In the genomic region with DNA sequence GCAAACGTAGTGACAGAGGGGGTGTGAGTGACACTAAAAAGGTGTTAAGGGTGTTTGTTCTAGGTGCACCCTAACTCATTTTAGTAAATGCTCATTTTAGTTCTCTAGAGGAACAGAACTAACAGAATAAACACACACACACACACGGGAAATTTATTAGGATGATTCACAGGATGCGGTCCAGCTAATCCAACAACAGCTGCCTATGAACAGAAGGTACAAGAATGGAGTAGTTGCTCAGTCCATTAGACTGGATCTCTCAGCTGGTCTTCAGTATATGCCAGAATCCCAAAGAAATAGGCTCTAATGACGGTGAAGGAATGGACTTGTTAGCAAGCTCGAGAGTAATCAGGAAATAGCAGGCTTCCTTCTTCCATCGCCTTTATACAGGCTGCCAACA, we compare ENCODE assay signal across 17 mouse cellular contexts.
DNase-seq lines count a peak whose midpoint lies in the region; TF ChIP-seq lines count a peak whose summit lies in the region.
"Had no signal": no experiment of that assay in that cellular context is flagged by ENCODE, and none has a peak within 500 bp of the region (broad histone marks: within the 10 kb centered on the region; RNA-seq: fewer than 3 reads in every experiment).

No protein-coding gene starts in this region.

- no peak overlapping the region for H3K4me3 ChIP-seq in C2C12 (ENCODE audit: insufficient read depth, poor library complexity, severe bottlenecking)
- H3K4me3 ChIP-seq in myocyte = no peak overlapping the region

- H3ac ChIP-seq in C2C12 (ENCODE audit: control insufficient read depth, insufficient read length, low read depth) (no peak overlapping the region), myocyte (ENCODE audit: control insufficient read depth, insufficient read length) (no peak overlapping the region)

- H3K27me3 ChIP-seq in C2C12 (ENCODE audit: control insufficient read depth, insufficient read depth, insufficient read length) (no peaks in the 10 kb centered on the region), myocyte (ENCODE audit: control insufficient read depth, insufficient read depth, insufficient read length) (no peaks in the 10 kb centered on the region)
- H3K27me3 ChIP-seq: CH12.LX had no signal

- TF ChIP-seq POLR2A in myocyte (IDR thresholded peaks at IDR 0.05; ENCODE audit: insufficient read length, low read depth) = no peak

- no peaks in the 10 kb centered on the region for H3K79me3 ChIP-seq in C2C12 (ENCODE audit: low read depth)

- no peak for TF ChIP-seq CTCF in C2C12 (IDR thresholded peaks at IDR 0.05; ENCODE audit: control insufficient read depth, insufficient read depth, insufficient read length)

- H3K36me3 ChIP-seq in C2C12 (ENCODE audit: control insufficient read depth, insufficient read depth) (no peaks in the 10 kb centered on the region), myocyte (ENCODE audit: control insufficient read depth, insufficient read depth) (no peaks in the 10 kb centered on the region)
- H3K36me3 ChIP-seq: G1E had no signal

- H3K79me2 ChIP-seq in C2C12 (ENCODE audit: control insufficient read depth, insufficient read depth) (no peaks in the 10 kb centered on the region), myocyte (ENCODE audit: control insufficient read depth, insufficient read depth) (no peaks in the 10 kb centered on the region)

- no peak for DNase-seq in spleen, adult 12 weeks (ENCODE audit: low spot score)
- no peak for DNase-seq in frontal cortex, adult 2 months (ENCODE audit: extremely low spot score in 1 of 2, low spot score in 1 of 2)
- DNase-seq: adrenal gland, adult 2 months; adrenal gland, adult 8-10 months; adrenal gland, postnatal 10 days; adrenal gland, postnatal 14 days; adrenal gland, postnatal 25 days; adrenal gland, postnatal 36 days; B cell, adult 2 months; cerebellum, adult 11 months; cerebellum, adult 11-12 months; cerebellum, adult 18-20 months; cerebellum, adult 2 months had no signal

- no peak overlapping the region for H3K4me2 ChIP-seq in myocyte (ENCODE audit: low read depth)

TF ChIP-seq in C2C12, 6 proteins besides CTCF, POLR2A, EP300 and RAD21:
- TF ChIP-seq FOSL1 (IDR thresholded peaks at IDR 0.05; ENCODE audit: insufficient read depth, low read length, poor library complexity, severe bottlenecking) (no peak), MYOG (IDR thresholded peaks at IDR 0.05; ENCODE audit: control insufficient read depth, extremely low read depth, insufficient read length) (no peak), CEBPB (IDR thresholded peaks at IDR 0.05; ENCODE audit: low read depth) (no peak), MYOD1 (IDR thresholded peaks at IDR 0.05; ENCODE audit: control insufficient read depth, insufficient read length, low read depth) (peak; percentile 89), USF1 (IDR thresholded peaks at IDR 0.05; ENCODE audit: low read depth) (no peak), MAX (IDR thresholded peaks at IDR 0.05) (no peak)

TF ChIP-seq in myocyte, 11 proteins besides CTCF, POLR2A, EP300 and RAD21:
- TF ChIP-seq TCF3 (IDR thresholded peaks at IDR 0.05; ENCODE audit: insufficient read length, low read depth) (no peak), MAX (IDR thresholded peaks at IDR 0.05; ENCODE audit: low read depth) (no peak), E2F4 (IDR thresholded peaks at IDR 0.05; ENCODE audit: insufficient read depth) (no peak), MYOD1 (IDR thresholded peaks at IDR 0.05; ENCODE audit: control insufficient read depth in 1 of 3, insufficient read length in 2 of 3, low read depth in 2 of 3) (peak in 2 of 3 experiments; percentile 72 to 83), SRF (IDR thresholded peaks at IDR 0.05; ENCODE audit: control insufficient read depth, insufficient read length, low read depth) (no peak), TCF12 (IDR thresholded peaks at IDR 0.05; ENCODE audit: insufficient read depth, poor library complexity, severe bottlenecking) (peak; percentile 60), CEBPB (IDR thresholded peaks at IDR 0.05; ENCODE audit: insufficient read depth, poor library complexity, severe bottlenecking) (no peak), MYOG (IDR thresholded peaks at IDR 0.05; ENCODE audit: control insufficient read depth in 1 of 3, insufficient read depth in 1 of 3, insufficient read length in 2 of 3, low read depth in 2 of 3) (peak in 2 of 3 experiments; percentile 34 to 89), USF1 (IDR thresholded peaks at IDR 0.05; ENCODE audit: low read depth) (no peak), REST (IDR thresholded peaks at IDR 0.05; ENCODE audit: insufficient read depth, insufficient read length) (no peak), POLR2AphosphoS2 (IDR thresholded peaks at IDR 0.05; ENCODE audit: insufficient read length, low read depth) (no peak)
TF ChIP-seq in myocyte: peak in this region for 3.
